Mouse (Mus musculus): ENCODE data around the gene Magi1.

- TF ChIP-seq POLR2A (IDR thresholded peaks at IDR 0.05; ENCODE audit: borderline replicate concordance, control insufficient read depth, low read depth, low read length) (no peak), CTCF (IDR thresholded peaks at IDR 0.05; ENCODE audit: control insufficient read depth, insufficient read depth, low read length) (no peak)
These were observed 372.3 kb downstream of the Magi1 start for GRCm38 (mm10) chr6:93911420-93911819.

All from bone marrow, adult 2 months (tissue).